Mouse (Mus musculus) lung, postnatal 0 days (tissue): Measurements from ENCODE around the gene Stub1.

Source experiments
- CTCF ChIP-seq: IDR thresholded peaks from 2 replicates; pipeline ENCODE4 v1.5.1; 2016; ENCODE audit warnings: antibody characterized with exemption, mild to moderate bottlenecking
- EP300 ChIP-seq: IDR thresholded peaks from 2 replicates; pipeline ENCODE4 v1.6.1; 2016; ENCODE audit warnings: antibody characterized with exemption, mild to moderate bottlenecking, control low read depth

DNA sequence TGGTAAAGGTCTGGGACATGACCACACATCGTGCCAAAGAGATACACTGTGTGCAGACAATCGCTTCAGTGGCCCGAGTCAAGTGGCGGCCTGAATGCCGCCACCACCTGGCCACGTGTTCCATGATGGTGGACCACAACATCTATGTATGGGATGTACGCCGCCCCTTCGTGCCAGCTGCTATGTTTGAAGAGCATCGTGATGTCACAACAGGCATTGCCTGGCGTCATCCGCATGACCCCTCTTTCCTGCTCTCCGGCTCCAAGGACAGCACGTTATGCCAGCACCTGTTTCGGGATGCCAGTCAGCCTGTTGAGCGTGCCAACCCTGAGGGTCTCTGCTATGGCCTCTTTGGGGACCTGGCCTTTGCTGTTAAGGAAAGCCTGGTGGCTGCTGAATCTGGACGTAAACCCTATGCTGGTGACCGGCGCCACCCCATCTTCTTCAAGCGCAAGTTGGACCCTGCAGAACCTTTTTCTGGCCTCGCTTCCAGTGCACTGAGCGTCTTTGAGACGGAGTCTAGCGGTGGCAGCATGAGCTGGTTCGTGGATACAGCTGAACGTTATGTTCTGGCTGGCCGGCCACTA lies 7.1 kb downstream of the Stub1 start:
- TF ChIP-seq CTCF = no peak
- TF ChIP-seq EP300 = no peak
